In the genomic region with DNA sequence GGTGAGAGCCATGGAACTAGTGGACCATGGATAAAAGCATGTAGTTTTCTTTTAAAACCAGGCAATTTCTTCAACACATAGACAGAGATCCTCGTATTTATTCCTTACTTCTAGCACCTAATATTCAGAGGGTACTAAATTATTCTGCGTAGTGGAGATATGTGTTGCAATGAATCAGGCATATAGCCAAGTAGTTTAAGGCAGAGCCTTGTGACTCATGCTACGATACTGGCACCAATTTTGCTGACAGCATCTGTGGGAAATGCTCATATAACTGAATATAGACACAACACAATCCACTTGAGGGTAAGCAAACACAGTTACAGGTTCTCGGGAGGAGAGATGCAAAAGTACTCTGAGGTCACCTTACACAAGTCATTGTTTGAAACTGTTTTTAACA, we compare ENCODE assay signal across 14 mouse cellular contexts. TPM values are rescaled to one million over a fixed set of nuclear protein-coding genes. Genes with fewer than 3 reads are reported as not detected.
A peak's percentile ranks its signal among the peaks of the same experiment; 100 is the strongest.
DNase-seq lines count a peak whose midpoint lies in the region; ATAC-seq and TF ChIP-seq lines count a peak whose summit lies in the region.
"Had no signal": no experiment of that assay in that cellular context is flagged by ENCODE, and none has a peak within 500 bp of the region (broad histone marks: within the 10 kb centered on the region; RNA-seq: fewer than 3 reads in every experiment).

No protein-coding gene starts in this region.

- no peak overlapping the region for H3K27ac ChIP-seq in lung, postnatal 0 days (ENCODE audit: low read length)
- H3K27ac ChIP-seq: hindbrain, embryonic 15.5 days had no signal

- in situ Hi-C loops in Patski (cut with MboI; ENCODE audit: low pct_unique_long_range_greater_than_20kb): no loop called here

- POLR2A ChIA-PET in Patski (lab: Charles Lee): interaction anchor here (0.6 kb wide), 1 partner anchor 48 kb away, joined by 3 read pairs; no protein-coding TSS in a partner anchor

- TF ChIP-seq EP300 in lung, postnatal 0 days (IDR thresholded peaks at IDR 0.05): no peak

- H3K9ac ChIP-seq in lung, postnatal 0 days (replicated peaks; ENCODE audit: low read depth): no peak overlapping the region
- H3K9ac ChIP-seq: hindbrain, embryonic 15.5 days had no signal

- 37% methylated on average over 4 of the region's 4 CpGs for WGBS in lung, postnatal 0 days

- peak; percentile 70 for ATAC-seq in lung, postnatal 0 days
- ATAC-seq in Patski: peak; percentile 62
- ATAC-seq: forebrain, embryonic 14.5 days; intestine, postnatal 0 days had no signal

- DNase-seq in lung, postnatal 0 days (ENCODE audit: low spot score): peak; percentile 84
- DNase-seq in lung, postnatal 14 days: no peak
- peak; percentile 76 for DNase-seq in Patski (ENCODE audit: low read depth, low spot score)
- peak; percentile 83 for DNase-seq in fibroblast of lung, adult 2 months (ENCODE audit: low read depth)
- no peak for DNase-seq in left cerebral cortex, adult 18-20 months (ENCODE audit: low spot score in 2 of 2)
- DNase-seq in cerebellum, postnatal 4 days (ENCODE audit: low spot score in 2 of 2): no peak
- DNase-seq in ovary, adult 18-20 months (ENCODE audit: low spot score): no peak
- DNase-seq: cerebellum, adult 11-12 months; heart, postnatal 14 days; kidney, postnatal 10 days had no signal

- H3K27me3 ChIP-seq in lung, postnatal 0 days (replicated peaks; ENCODE audit: insufficient read depth, low read length): no peaks in the 10 kb centered on the region
- H3K27me3 ChIP-seq in Patski: no peaks in the 10 kb centered on the region
- H3K27me3 ChIP-seq: hindbrain, embryonic 15.5 days had no signal

- H3K4me3 ChIP-seq in lung, postnatal 0 days (ENCODE audit: low read depth, low read length): no peak overlapping the region
- H3K4me3 ChIP-seq: hindbrain, embryonic 15.5 days had no signal

- no peak overlapping the region for H3K4me2 ChIP-seq in lung, postnatal 0 days (replicated peaks; ENCODE audit: low read depth, low read length)
- H3K4me2 ChIP-seq: hindbrain, embryonic 15.5 days; midbrain, embryonic 11.5 days had no signal

- no peaks in the 10 kb centered on the region for H3K9me3 ChIP-seq in lung, postnatal 0 days (ENCODE audit: low read length)
- H3K9me3 ChIP-seq: hindbrain, embryonic 15.5 days had no signal

- no peak for TF ChIP-seq CTCF in lung, postnatal 0 days (IDR thresholded peaks at IDR 0.05)
- TF ChIP-seq CTCF in Patski (IDR thresholded peaks at IDR 0.05): no peak

- H3K4me1 ChIP-seq in lung, postnatal 0 days (ENCODE audit: insufficient read depth, low read depth, low read length): no peaks in the 10 kb centered on the region
- H3K4me1 ChIP-seq: hindbrain, embryonic 15.5 days had no signal

- CTCF ChIA-PET in Patski (lab: Charles Lee): interaction anchor here (1.7 kb wide), 1 partner anchor 19 kb away, joined by 8 read pairs; no protein-coding TSS in a partner anchor

- H3K36me3 ChIP-seq in lung, postnatal 0 days (ENCODE audit: insufficient read depth, low read length): no peaks in the 10 kb centered on the region
- H3K36me3 ChIP-seq: hindbrain, embryonic 15.5 days had no signal

RNA-seq across cellular contexts. Expression of gene Rassf6, which starts 41.4 kb away (rescaled TPM):
- polyA plus RNA-seq in lung, postnatal 0 days (2015; fragmentation: Nextera tagmentation; extraction: Ambion mirVana): 6.8 and 8.6 TPM in 2 replicates
- polyA plus RNA-seq in Patski (2021): 3.9 TPM
- 1 to 10 TPM; 2.4 to 2.5 TPM for total RNA-seq in left cerebral cortex, adult 18-20 months (2021)
- total RNA-seq: heart, postnatal 14 days had no signal

Comparison
In these comparisons a context has a peak if more than half of its experiments do, and no peak if none do; other contexts are left out.
1. DNase-seq: peak in lung, postnatal 0 days (single experiment), Patski (single experiment) and fibroblast of lung, adult 2 months (single experiment); none in lung, postnatal 14 days (single experiment), left cerebral cortex, adult 18-20 months (0 of 2), cerebellum, postnatal 4 days (0 of 2) and ovary, adult 18-20 months (single experiment).